Mouse (Mus musculus): ENCODE measurements at regions not wholly inside any gene's neighbourhood (a gene's known extent, or its start where the extent isn't known, plus 50 kb on each side); places are given as distances from the start of the nearest gene placed in this dataset.

DNA sequence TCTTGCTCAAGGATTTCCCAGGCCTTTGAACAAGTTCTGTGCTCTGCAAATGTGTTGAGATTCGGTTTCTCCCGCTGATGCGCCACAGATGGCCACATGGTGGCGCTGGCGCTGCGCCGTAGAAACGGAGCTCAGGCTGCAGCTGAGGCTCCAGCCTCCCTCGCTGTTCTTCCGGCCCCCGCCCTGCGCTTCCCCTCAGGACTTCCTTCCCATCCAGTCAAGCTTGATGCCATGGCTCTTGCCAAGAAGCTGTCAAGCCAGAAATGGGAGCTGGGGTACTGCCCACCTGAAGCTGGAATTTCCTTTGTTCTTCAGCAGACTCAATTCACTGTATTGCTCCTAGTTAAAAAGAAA, 263.9 kb downstream of the Mpdz start:
- peak; percentile 93 for DNase-seq (ENCODE audit: low spot score in 2 of 2)

DNA sequence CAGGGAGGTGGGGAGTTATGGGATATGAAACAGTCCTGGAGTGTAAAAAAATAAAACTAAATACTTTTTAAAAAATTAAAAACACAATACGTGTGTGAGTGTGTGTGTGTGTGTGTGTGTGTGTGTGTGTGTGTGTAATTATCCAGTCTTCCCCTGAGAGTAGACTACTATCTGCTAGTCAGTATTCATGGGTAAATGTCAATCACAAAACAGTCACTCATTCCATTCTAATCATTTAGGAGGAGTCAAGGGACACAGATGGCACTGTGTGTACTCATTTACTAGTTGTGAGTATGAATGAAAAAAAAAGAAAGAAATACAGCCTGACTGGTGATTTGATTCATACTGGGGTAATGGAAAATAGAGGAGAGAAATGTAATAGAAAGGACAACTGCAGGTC, 226.5 kb downstream of the Mpdz start:
- DNase-seq (ENCODE audit: low spot score in 2 of 2) = no peak

GRCm38 (mm10) chr4:81217979-81218378, 224.6 kb downstream of the Mpdz start:
- DNase-seq (ENCODE audit: low spot score in 2 of 2) = no peak

GRCm38 (mm10) chr4:81222034-81222433, 220.6 kb downstream of the Mpdz start:
- peak; percentile 13 to 14 for DNase-seq (ENCODE audit: low spot score in 2 of 2)

DNA sequence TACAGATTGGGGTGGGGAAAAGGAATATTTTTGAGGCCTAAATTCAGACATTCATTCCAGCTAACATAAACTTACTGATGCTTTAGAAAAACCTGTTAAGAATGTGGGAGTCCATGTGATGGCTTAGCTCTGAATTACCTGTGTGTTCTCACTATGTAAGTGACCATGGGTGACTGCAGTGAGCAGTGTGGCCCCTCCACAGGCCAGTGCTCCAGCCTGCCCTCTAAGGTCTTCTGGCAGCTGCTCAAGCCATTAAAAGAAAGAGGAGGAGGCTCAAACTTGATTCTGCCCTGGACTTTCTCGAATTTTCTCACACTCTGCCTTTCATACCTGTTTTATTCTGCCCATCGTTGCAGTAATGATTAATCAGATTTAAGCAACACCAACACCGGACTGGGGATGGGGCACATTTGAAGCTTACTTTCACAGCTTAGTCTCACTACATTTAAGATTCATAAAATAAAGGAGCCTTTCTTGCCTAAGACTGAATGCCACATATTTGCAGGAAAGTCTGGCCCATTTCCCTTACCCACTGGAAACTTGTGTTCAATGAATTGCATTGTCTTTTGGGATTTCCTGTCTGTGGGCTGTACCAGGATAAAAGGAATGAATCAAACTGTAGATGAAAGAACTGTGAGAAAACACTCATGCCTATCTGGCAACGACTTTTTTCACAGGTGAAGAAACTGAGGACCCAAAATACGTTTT, 220.0 kb downstream of the Mpdz start:
- DNase-seq (ENCODE audit: low spot score in 2 of 2) = no peak

All from right cerebral cortex, adult 2 months (tissue).